Comparison of ENCODE assay signal across 22 mouse cellular contexts in the genomic region with DNA sequence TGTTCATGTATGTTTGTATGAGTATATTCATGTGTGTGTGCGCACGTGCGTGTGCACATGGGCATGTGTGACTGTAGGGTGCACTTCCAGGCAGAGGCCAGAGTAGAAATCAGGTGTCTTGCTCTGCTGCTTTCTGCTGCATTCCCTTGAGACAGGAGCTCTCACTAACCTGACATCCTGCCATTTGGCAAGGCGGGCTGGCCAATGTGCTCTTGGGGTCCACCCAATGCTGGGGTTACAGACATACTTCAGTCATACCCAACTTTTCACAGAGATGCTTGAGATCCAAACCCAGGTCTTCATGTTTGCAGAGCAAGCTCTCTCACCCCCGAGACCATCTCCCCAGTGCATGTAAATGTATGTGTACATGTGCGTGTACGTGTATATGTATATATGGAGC.
A peak's percentile ranks its signal among the peaks of the same experiment; 100 is the strongest.
DNase-seq lines count a peak whose midpoint lies in the region; ATAC-seq and TF ChIP-seq lines count a peak whose summit lies in the region.
"Had no signal": no experiment of that assay in that cellular context is flagged by ENCODE, and none has a peak within 500 bp of the region (broad histone marks: within the 10 kb centered on the region; RNA-seq: fewer than 3 reads in every experiment).

No protein-coding gene starts in this region.

- no peaks in the 10 kb centered on the region for H3K27me3 ChIP-seq in heart, embryonic 11.5 days (ENCODE audit: control insufficient read depth, insufficient read depth, low read length)
- no peaks in the 10 kb centered on the region for H3K27me3 ChIP-seq in heart, embryonic 10.5 days (ENCODE audit: insufficient read depth, poor library complexity, severe bottlenecking)
- no peaks in the 10 kb centered on the region for H3K27me3 ChIP-seq in neural tube, embryonic 11.5 days (ENCODE audit: control insufficient read depth, insufficient read depth, low read length)
- peaks cover 18% of the 10 kb centered on the region for H3K27me3 ChIP-seq in CH12.LX (replicated peaks)
- H3K27me3 ChIP-seq in hindbrain, embryonic 12.5 days = no peaks in the 10 kb centered on the region

- no peak for TF ChIP-seq RAD21 in CH12.LX (IDR thresholded peaks at IDR 0.05; ENCODE audit: low read depth, low read length)

- no peak overlapping the region for H3K4me2 ChIP-seq in heart, embryonic 11.5 days
- no peak overlapping the region for H3K4me2 ChIP-seq in neural tube, embryonic 11.5 days (ENCODE audit: low read depth)
- H3K4me2 ChIP-seq in CH12.LX (ENCODE audit: insufficient read depth, low read depth, poor library complexity, severe bottlenecking) = no peak overlapping the region
- H3K4me2 ChIP-seq in hindbrain, embryonic 12.5 days (replicated peaks) = no peak overlapping the region

- dilution Hi-C loops in CH12.LX (cut with MboI; ENCODE audit: extremely low pct_ligation_motif_present, extremely low pct_unique_long_range_greater_than_20kb, low sequenced_read_pairs) = no loop called here

- H3K4me3 ChIP-seq in heart, embryonic 11.5 days (ENCODE audit: low read depth, low read length) = no peak overlapping the region
- no peak overlapping the region for H3K4me3 ChIP-seq in heart, embryonic 10.5 days
- no peak overlapping the region for H3K4me3 ChIP-seq in neural tube, embryonic 11.5 days (ENCODE audit: low read depth, low read length)
- H3K4me3 ChIP-seq in CH12.LX (replicated peaks in 1 of 3; ENCODE audit: low read depth in 2 of 3, low read length in 2 of 3, poor library complexity in 1 of 3) = no peak overlapping the region
- no peak overlapping the region for H3K4me3 ChIP-seq in hindbrain, embryonic 12.5 days

- H3K9ac ChIP-seq in heart, embryonic 11.5 days (ENCODE audit: low read depth, low read length) = no peak overlapping the region
- no peak overlapping the region for H3K9ac ChIP-seq in neural tube, embryonic 11.5 days (ENCODE audit: low read length)
- H3K9ac ChIP-seq in CH12.LX (ENCODE audit: insufficient read depth, low read depth) = no peak overlapping the region
- H3K9ac ChIP-seq in hindbrain, embryonic 12.5 days = no peak overlapping the region

- TF ChIP-seq EP300 in CH12.LX (IDR thresholded peaks at IDR 0.05; ENCODE audit: low read length) = no peak

- no peak for TF ChIP-seq POLR2A in CH12.LX (IDR thresholded peaks at IDR 0.05; ENCODE audit: low read depth, low read length)

- no peaks in the 10 kb centered on the region for H3K9me3 ChIP-seq in heart, embryonic 11.5 days (replicated peaks; ENCODE audit: control insufficient read depth, low read length)
- H3K9me3 ChIP-seq in heart, embryonic 10.5 days = no peaks in the 10 kb centered on the region
- H3K9me3 ChIP-seq in neural tube, embryonic 11.5 days (ENCODE audit: control insufficient read depth, low read length) = no peaks in the 10 kb centered on the region
- peaks cover 6% of the 10 kb centered on the region for H3K9me3 ChIP-seq in CH12.LX (replicated peaks; ENCODE audit: low read length)
- H3K9me3 ChIP-seq in hindbrain, embryonic 12.5 days (replicated peaks) = no peaks in the 10 kb centered on the region
- H3K9me3 ChIP-seq: G1E had no signal

- in situ Hi-C loops in CH12.LX (cut with MboI; ENCODE audit: low pct_ligation_motif_present, low pct_unique_long_range_greater_than_20kb, low sequenced_read_pairs) = no loop called here

- TF ChIP-seq CTCF in CH12.LX (conservative IDR thresholded peaks at IDR 0.05 in 1 of 2, IDR thresholded peaks at IDR 0.05 in 1 of 2; ENCODE audit: low read depth in 2 of 2, low read length in 2 of 2) = no peak

- H3K4me1 ChIP-seq in heart, embryonic 11.5 days (ENCODE audit: control insufficient read depth, insufficient read depth, low read length) = no peaks in the 10 kb centered on the region
- H3K4me1 ChIP-seq in heart, embryonic 10.5 days = no peaks in the 10 kb centered on the region
- no peaks in the 10 kb centered on the region for H3K4me1 ChIP-seq in neural tube, embryonic 11.5 days (ENCODE audit: control insufficient read depth, insufficient read depth, low read length)
- no peaks in the 10 kb centered on the region for H3K4me1 ChIP-seq in CH12.LX (ENCODE audit: control insufficient read depth in 1 of 2, insufficient read depth in 2 of 2)
- no peaks in the 10 kb centered on the region for H3K4me1 ChIP-seq in hindbrain, embryonic 12.5 days

- no peak for ATAC-seq in heart, embryonic 11.5 days (replicated peaks; ENCODE audit: insufficient number of reproducible peaks, low FRiP score, low TSS enrichment)
- no peak for ATAC-seq in neural tube, embryonic 11.5 days (ENCODE audit: insufficient read depth, low FRiP score, low TSS enrichment)
- ATAC-seq in hindbrain, embryonic 12.5 days (ENCODE audit: low FRiP score) = no peak
- ATAC-seq: activated CD4-positive, CD25-positive, alpha-beta regulatory T cell, adult 4 months; CD4-positive, CD25-positive, alpha-beta regulatory T cell, adult 4 months; Patski had no signal

- 86% methylated on average over 7 of the region's 7 CpGs for WGBS in heart, embryonic 11.5 days (ENCODE audit: insufficient replicate concordance)
- WGBS in heart, embryonic 10.5 days = 87% methylated on average over 7 of the region's 7 CpGs
- 95% methylated on average over 7 of the region's 7 CpGs for WGBS in neural tube, embryonic 11.5 days
- WGBS in hindbrain, embryonic 12.5 days = 95% methylated on average over 7 of the region's 7 CpGs

- no peak overlapping the region for H3K27ac ChIP-seq in heart, embryonic 11.5 days (ENCODE audit: low read depth, low read length)
- H3K27ac ChIP-seq in heart, embryonic 10.5 days = no peak overlapping the region; the same call in 1 of the 2 replicates
- H3K27ac ChIP-seq in neural tube, embryonic 11.5 days (ENCODE audit: low read depth, low read length) = no peak overlapping the region
- no peak overlapping the region for H3K27ac ChIP-seq in CH12.LX (ENCODE audit: insufficient read depth, low read depth)
- no peak overlapping the region for H3K27ac ChIP-seq in hindbrain, embryonic 12.5 days

- intact Hi-C loops in heart, postnatal 10 days (cut with DNase I) = no loop called here

- H3K36me3 ChIP-seq in heart, embryonic 11.5 days (ENCODE audit: control insufficient read depth, insufficient read depth, low read length) = no peaks in the 10 kb centered on the region
- H3K36me3 ChIP-seq in heart, embryonic 10.5 days = no peaks in the 10 kb centered on the region
- no peaks in the 10 kb centered on the region for H3K36me3 ChIP-seq in neural tube, embryonic 11.5 days (ENCODE audit: control insufficient read depth, insufficient read depth, low read length)
- no peaks in the 10 kb centered on the region for H3K36me3 ChIP-seq in CH12.LX (replicated peaks in 1 of 2; ENCODE audit: control insufficient read depth in 1 of 2, insufficient read depth in 1 of 2, low read length in 1 of 2)
- H3K36me3 ChIP-seq in hindbrain, embryonic 12.5 days = no peaks in the 10 kb centered on the region
- H3K36me3 ChIP-seq: G1E had no signal

- peak; percentile 54 for DNase-seq in heart, adult 11 months
- peak; percentile 54 for DNase-seq in heart, embryonic 10.5 days (ENCODE audit: low spot score)
- no peak for DNase-seq in heart, postnatal 10 days
- DNase-seq in neural tube, embryonic 11.5 days (ENCODE audit: low spot score) = peak; percentile 4
- DNase-seq in neural tube, embryonic 10.5 days (ENCODE audit: extremely low spot score, low spot score) = no peak
- DNase-seq in CH12.LX (ENCODE audit: extremely low read depth) = no peak
- DNase-seq: adrenal gland, adult 2 months; adrenal gland, adult 8-10 months; adrenal gland, postnatal 10 days; adrenal gland, postnatal 14 days; adrenal gland, postnatal 25 days; adrenal gland, postnatal 36 days; B cell, adult 2 months; cerebellum, adult 11 months; cerebellum, adult 11-12 months; cerebellum, adult 18-20 months had no signal

- no peaks in the 10 kb centered on the region for H3K79me2 ChIP-seq in CH12.LX (replicated peaks; ENCODE audit: control insufficient read depth, extremely low read depth, insufficient read depth, poor library complexity, severe bottlenecking)

TF ChIP-seq in CH12.LX, 34 proteins besides CTCF, POLR2A, EP300 and RAD21:
- TF ChIP-seq BHLHE40 (IDR thresholded peaks at IDR 0.05; ENCODE audit: low read depth, low read length) (0 out of 2 replicates have a peak, but pooled peaks have one; percentile 33), RCOR1 (conservative IDR thresholded peaks at IDR 0.05; ENCODE audit: low read depth, low read length) (no peak)

Comparison
In these comparisons a context has a peak if more than half of its experiments do, and no peak if none do; other contexts are left out.
1. DNase-seq: peak in heart, adult 11 months (single experiment), heart, embryonic 10.5 days (single experiment) and neural tube, embryonic 11.5 days (single experiment); none in heart, postnatal 10 days (0 of 2), neural tube, embryonic 10.5 days (single experiment) and CH12.LX (single experiment).